Mouse (Mus musculus): Measurements from ENCODE around the gene Nyap1. TPM values are rescaled to one million over a fixed set of nuclear protein-coding genes. Genes with fewer than 3 reads are reported as not detected.
A peak's percentile ranks its signal among the peaks of the same experiment; 100 is the strongest.
"Not testable (repeated sequence)": the region's sequence is repeated elsewhere in the genome, so short reads cannot be mapped to it uniquely, and the experiment has no call there.

Gene Nyap1
- polyA plus RNA-seq, 2 experiments: 1.2 to 19.7 TPM

- ATAC-seq (ENCODE audit: low FRiP score, low read depth) (peak; percentile 51; the same call in 1 of the 2 replicates), DNase-seq (ENCODE audit: low spot score) (peak; percentile 46)
- TF ChIP-seq POLR2A (IDR thresholded peaks at IDR 0.05; ENCODE audit: borderline replicate concordance, extremely low read depth, insufficient read depth, insufficient read length): no peak
- no peak overlapping the region for H3K4me3 ChIP-seq (replicated peaks; ENCODE audit: low read length)
- H3K4me2 ChIP-seq (replicated peaks; ENCODE audit: low read depth, low read length, severe bottlenecking): no peak overlapping the region
- WGBS: 73% methylated on average over 6 of the region's 6 CpGs
- H3K36me3 ChIP-seq (ENCODE audit: control insufficient read depth, insufficient read depth, low read length): peaks cover 64% of the 10 kb centered on the region
- H3K9ac ChIP-seq (ENCODE audit: low read depth, low read length, severe bottlenecking): 0 out of 2 replicates have a peak overlapping the region, but pooled peaks have one; percentile 16
- H3K9me3 ChIP-seq (ENCODE audit: control insufficient read depth, low read length): no peaks in the 10 kb centered on the region
- H3K4me1 ChIP-seq (ENCODE audit: control insufficient read depth, insufficient read depth, low read length): peaks cover 8% of the 10 kb centered on the region; the same call in 1 of the 2 replicates
- no peaks in the 10 kb centered on the region for H3K27me3 ChIP-seq (ENCODE audit: control insufficient read depth, insufficient read depth, low read length)
- no peak overlapping the region for H3K27ac ChIP-seq (replicated peaks; ENCODE audit: low read depth, low read length)
Measured at GRCm38 (mm10) chr5:137734289-137735061, 6.9 kb downstream of the Nyap1 start.

GRCm38 (mm10) chr5:137733638-137734288 is 7.6 kb downstream of the Nyap1 start:
- 0 out of 2 replicates have a peak, but pooled peaks cover 7% of the 10 kb centered on the region for H3K4me1 ChIP-seq (ENCODE audit: control insufficient read depth, insufficient read depth, low read length)
- no peak overlapping the region for H3K4me3 ChIP-seq (replicated peaks; ENCODE audit: low read length)
- H3K4me2 ChIP-seq (replicated peaks; ENCODE audit: low read depth, low read length, severe bottlenecking): no peak overlapping the region
- no peaks in the 10 kb centered on the region for H3K27me3 ChIP-seq (ENCODE audit: control insufficient read depth, insufficient read depth, low read length)
- 76% methylated on average over 12 of the region's 12 CpGs for WGBS
- peaks cover 64% of the 10 kb centered on the region for H3K36me3 ChIP-seq (ENCODE audit: control insufficient read depth, insufficient read depth, low read length)
- no peaks in the 10 kb centered on the region for H3K9me3 ChIP-seq (ENCODE audit: control insufficient read depth, low read length)
- no peak overlapping the region for H3K27ac ChIP-seq (replicated peaks; ENCODE audit: low read depth, low read length)
- DNase-seq (ENCODE audit: low spot score): no peak
- no peak for TF ChIP-seq POLR2A (IDR thresholded peaks at IDR 0.05; ENCODE audit: borderline replicate concordance, extremely low read depth, insufficient read depth, insufficient read length)
- no peak for ATAC-seq (ENCODE audit: low FRiP score, low read depth)
- no peak overlapping the region for H3K9ac ChIP-seq (ENCODE audit: low read depth, low read length, severe bottlenecking)

- Histone ChIP-seq H3K4me3 (replicated peaks; ENCODE audit: low read length) (no peak overlapping the region), H3K9me3 (ENCODE audit: control insufficient read depth, low read length) (no peaks in the 10 kb centered on the region), H3K4me1 (ENCODE audit: control insufficient read depth, insufficient read depth, low read length) (no peaks in the 10 kb centered on the region), H3K36me3 (ENCODE audit: control insufficient read depth, insufficient read depth, low read length) (peaks cover 15% of the 10 kb centered on the region), H3K9ac (ENCODE audit: low read depth, low read length, severe bottlenecking) (no peak overlapping the region), H3K4me2 (replicated peaks; ENCODE audit: low read depth, low read length, severe bottlenecking) (no peak overlapping the region), H3K27me3 (ENCODE audit: control insufficient read depth, insufficient read depth, low read length) (no peaks in the 10 kb centered on the region), H3K27ac (replicated peaks; ENCODE audit: low read depth, low read length) (no peak overlapping the region)
- no peak for TF ChIP-seq POLR2A (IDR thresholded peaks at IDR 0.05; ENCODE audit: borderline replicate concordance, extremely low read depth, insufficient read depth, insufficient read length)
- 68% methylated on average over 6 of the region's 6 CpGs for WGBS
- DNase-seq (ENCODE audit: low spot score): no peak
- no peak for ATAC-seq (ENCODE audit: low FRiP score, low read depth)
Measured at GRCm38 (mm10) chr5:137726767-137727166, 14.6 kb downstream of the Nyap1 start.

GRCm38 (mm10) chr5:137723840-137724239 is 17.6 kb downstream of the Nyap1 start:
- no peaks in the 10 kb centered on the region for H3K4me1 ChIP-seq (ENCODE audit: control insufficient read depth, insufficient read depth, low read length)
- 79% methylated on average over 5 of the region's 5 CpGs for WGBS
- H3K9ac ChIP-seq (ENCODE audit: low read depth, low read length, severe bottlenecking): no peak overlapping the region
- no peak for TF ChIP-seq POLR2A (IDR thresholded peaks at IDR 0.05; ENCODE audit: borderline replicate concordance, extremely low read depth, insufficient read depth, insufficient read length)
- H3K4me2 ChIP-seq (replicated peaks; ENCODE audit: low read depth, low read length, severe bottlenecking): no peak overlapping the region
- H3K9me3 ChIP-seq (ENCODE audit: control insufficient read depth, low read length): no peaks in the 10 kb centered on the region
- no peak overlapping the region for H3K27ac ChIP-seq (replicated peaks; ENCODE audit: low read depth, low read length)
- no peaks in the 10 kb centered on the region for H3K36me3 ChIP-seq (ENCODE audit: control insufficient read depth, insufficient read depth, low read length)
- no peak overlapping the region for H3K4me3 ChIP-seq (replicated peaks; ENCODE audit: low read length)
- H3K27me3 ChIP-seq (ENCODE audit: control insufficient read depth, insufficient read depth, low read length): no peaks in the 10 kb centered on the region
- DNase-seq (ENCODE audit: low spot score) (no peak), ATAC-seq (ENCODE audit: low FRiP score, low read depth) (no peak)

GRCm38 (mm10) chr5:137720558-137721164 is 20.7 kb downstream of the Nyap1 start:
- not testable (repeated sequence) for H3K4me3 ChIP-seq (replicated peaks; ENCODE audit: low read length); H3K27ac ChIP-seq (replicated peaks; ENCODE audit: low read depth, low read length); DNase-seq (ENCODE audit: low spot score)

More at GRCm38 (mm10) chr5:137720558-137721164, 20.7 kb downstream of the Nyap1 start:
- not testable (repeated sequence) for H3K9me3 ChIP-seq (ENCODE audit: control insufficient read depth, low read length); H3K9ac ChIP-seq (ENCODE audit: low read depth, low read length, severe bottlenecking); ATAC-seq (ENCODE audit: low FRiP score, low read depth); H3K36me3 ChIP-seq (ENCODE audit: control insufficient read depth, insufficient read depth, low read length); H3K27me3 ChIP-seq (ENCODE audit: control insufficient read depth, insufficient read depth, low read length); H3K4me1 ChIP-seq (ENCODE audit: control insufficient read depth, insufficient read depth, low read length)
- 20% methylated on average over 9 of the region's 16 CpGs for WGBS
- H3K4me2 ChIP-seq (replicated peaks; ENCODE audit: low read depth, low read length, severe bottlenecking): peak overlapping the region; percentile 18; the same call in 1 of the 2 replicates
